Mouse (Mus musculus) lung, adult 2 months (tissue): Measurements from ENCODE around the gene Bicdl1. TPM values are rescaled to one million over a fixed set of nuclear protein-coding genes. Genes with fewer than 3 reads are reported as not detected.

Source experiments
- DNase-seq: peaks from one replicate; pipeline ENCODE4 v3.0.0; 2022
- H3K4me1 ChIP-seq: fragments of 200-500 bp; 2 replicates; pipeline ENCODE4 v1.6.1; 2011; ENCODE audit warnings: low read length; ENCODE audit not compliant: control insufficient read depth, insufficient read depth
- H3K4me3 ChIP-seq: fragments of 200-500 bp; replicated peaks from 2 replicates; pipeline ENCODE3; 2011; ENCODE audit warnings: low read depth, mild to moderate bottlenecking, control low read depth, low read length; ENCODE audit errors: extremely low read depth
- CTCF ChIP-seq: fragments of 200-500 bp; IDR thresholded peaks from 2 replicates; pipeline ENCODE4 v1.5.1; 2011; ENCODE audit warnings: mild to moderate bottlenecking, low read length, control low read depth; ENCODE audit not compliant: insufficient read depth
- POLR2A ChIP-seq: fragments of 200-500 bp; IDR thresholded peaks from 2 replicates; pipeline ENCODE4 v1.6.1; 2011; ENCODE audit warnings: low read depth, mild to moderate bottlenecking, control low read depth, low read length, borderline replicate concordance; ENCODE audit errors: extremely low read depth
- WGBS: fragments of 180-500 bp; shearing (Covaris S2); methylation state at CpG from one replicate; pipeline ENCODE4 v1.1.7; 2018; 5-methylcytosine and 5-hydroxymethylcytosine counted together
- polyA plus RNA-seq: library from polyadenylated mRNA; depleted of rRNA; stranded (reverse); fragments of >200 nt; gene quantifications from 2 replicates; pipeline ENCODE4 v1.2.3, GENCODE M21; 2012; rRNA removed

Gene Bicdl1
- 25.9 and 26.2 TPM in 2 replicates for polyA plus RNA-seq

GRCm38 (mm10) chr5:115731001-115731731 is at the start of gene Bicdl1:
Bicdl1 (minus strand) TSS chr5:115731621.
- DNase-seq = peak; percentile 82
- WGBS = under 1% methylated on average over 61 of the region's 83 CpGs
- no peaks in the 10 kb centered on the region for H3K4me1 ChIP-seq
- TF ChIP-seq POLR2A (no peak), CTCF (no peak)
- H3K4me3 ChIP-seq = peak within 1 kb of the TSS; percentile 75

- no peak for TF ChIP-seq CTCF
- no peak for TF ChIP-seq POLR2A
- Histone ChIP-seq H3K4me1 (no peaks in the 10 kb centered on the region), H3K4me3 (no peak overlapping the region)
- DNase-seq = no peak
- 64% methylated on average over 4 of the region's 4 CpGs for WGBS
Observed at GRCm38 (mm10) chr5:115776911-115777310, 45.5 kb upstream of the Bicdl1 start.

- WGBS = 44% methylated on average over 4 of the region's 4 CpGs
Observed at GRCm38 (mm10) chr5:115775350-115775749, 43.9 kb upstream of the Bicdl1 start.

GRCm38 (mm10) chr5:115770048-115770447 is 38.6 kb upstream of the Bicdl1 start:
- Histone ChIP-seq H3K4me3 (no peak overlapping the region), H3K4me1 (no peaks in the 10 kb centered on the region)
- DNase-seq = no peak
- WGBS = 86% methylated on average over 4 of the region's 4 CpGs
- TF ChIP-seq POLR2A = no peak

More at GRCm38 (mm10) chr5:115775350-115775749, 43.9 kb upstream of the Bicdl1 start:
- H3K4me1 ChIP-seq = no peaks in the 10 kb centered on the region
- TF ChIP-seq CTCF (no peak), POLR2A (no peak)
- no peak overlapping the region for H3K4me3 ChIP-seq
- DNase-seq = no peak

- no peak overlapping the region for H3K4me3 ChIP-seq
- TF ChIP-seq POLR2A (no peak), CTCF (no peak)
- H3K4me1 ChIP-seq = no peaks in the 10 kb centered on the region
- 93% methylated on average over 4 of the region's 4 CpGs for whole genome bisulfite sequencing
- no peak for DNase-seq
Observed at GRCm38 (mm10) chr5:115769116-115769515, 37.7 kb upstream of the Bicdl1 start.

- no peak for TF ChIP-seq POLR2A
- no peaks in the 10 kb centered on the region for H3K4me1 ChIP-seq
- H3K4me3 ChIP-seq = no peak overlapping the region
- 72% methylated on average over 8 of the region's 8 CpGs for WGBS
- no peak for DNase-seq
Observed at GRCm38 (mm10) chr5:115766821-115767220, 35.4 kb upstream of the Bicdl1 start.

- WGBS = 74% methylated on average over 2 of the region's 2 CpGs
- no peak overlapping the region for H3K4me3 ChIP-seq
- DNase-seq = no peak
- no peaks in the 10 kb centered on the region for H3K4me1 ChIP-seq
- TF ChIP-seq CTCF (no peak), POLR2A (no peak)
Observed at GRCm38 (mm10) chr5:115763981-115764380, 32.6 kb upstream of the Bicdl1 start.

GRCm38 (mm10) chr5:115760903-115761302 is 29.5 kb upstream of the Bicdl1 start:
- DNase-seq = no peak
- H3K4me1 ChIP-seq = no peaks in the 10 kb centered on the region
- WGBS = 55% methylated on average over 11 of the region's 11 CpGs
- H3K4me3 ChIP-seq = no peak overlapping the region
- no peak for TF ChIP-seq CTCF
- TF ChIP-seq POLR2A = no peak

GRCm38 (mm10) chr5:115758431-115759180 is 27.2 kb upstream of the Bicdl1 start:
- Histone ChIP-seq H3K4me1 (no peaks in the 10 kb centered on the region), H3K4me3 (no peak overlapping the region)
- DNase-seq = no peak
- no peak for TF ChIP-seq POLR2A
- TF ChIP-seq CTCF = no peak
- 36% methylated on average over 10 of the region's 10 CpGs for WGBS

- no peak overlapping the region for H3K4me3 ChIP-seq
- 86% methylated on average over 8 of the region's 8 CpGs for WGBS
- TF ChIP-seq CTCF = no peak
- no peak for TF ChIP-seq POLR2A
- no peaks in the 10 kb centered on the region for H3K4me1 ChIP-seq
- DNase-seq = no peak
Observed at GRCm38 (mm10) chr5:115757516-115757915, 26.1 kb upstream of the Bicdl1 start.
